Mouse (Mus musculus): ENCODE data around the gene Kcnj9.

Gene Kcnj9

GRCm38 (mm10) chr1:172312768-172313561, 16.2 kb downstream of the Kcnj9 start:
- DNase-seq (ENCODE audit: low spot score in 2 of 2), result no peak

GRCm38 (mm10) chr1:172311921-172312767, 17.0 kb downstream of the Kcnj9 start:
- peak; percentile 83 to 88 for DNase-seq (ENCODE audit: low spot score in 2 of 2)

GRCm38 (mm10) chr1:172311248-172311906, 17.7 kb downstream of the Kcnj9 start:
- DNase-seq (ENCODE audit: low spot score in 2 of 2), result peak; percentile 41 to 72

GRCm38 (mm10) chr1:172309699-172310398, 19.3 kb downstream of the Kcnj9 start:
- DNase-seq (ENCODE audit: low spot score in 2 of 2), result peak; percentile 81 to 83

GRCm38 (mm10) chr1:172308409-172308808, 20.7 kb downstream of the Kcnj9 start:
- DNase-seq (ENCODE audit: low spot score in 2 of 2), result no peak

- peak in 1 of 2 experiments; percentile 52 for DNase-seq (ENCODE audit: low spot score in 2 of 2)
These were observed 21.2 kb downstream of the Kcnj9 start for GRCm38 (mm10) chr1:172307936-172308335.

- DNase-seq (ENCODE audit: low spot score in 2 of 2), result no peak
These were observed 22.2 kb downstream of the Kcnj9 start for GRCm38 (mm10) chr1:172306885-172307284.

- DNase-seq (ENCODE audit: low spot score in 2 of 2), result no peak
These were observed 22.9 kb downstream of the Kcnj9 start for GRCm38 (mm10) chr1:172306196-172306595.

GRCm38 (mm10) chr1:172305635-172306034, 23.5 kb downstream of the Kcnj9 start:
- DNase-seq (ENCODE audit: low spot score in 2 of 2), result no peak

GRCm38 (mm10) chr1:172305153-172305552, 24.0 kb downstream of the Kcnj9 start:
- no peak for DNase-seq (ENCODE audit: low spot score in 2 of 2)

GRCm38 (mm10) chr1:172304443-172304842, 24.7 kb downstream of the Kcnj9 start:
- DNase-seq (ENCODE audit: low spot score in 2 of 2), result no peak

GRCm38 (mm10) chr1:172302851-172303250, 26.3 kb downstream of the Kcnj9 start:
- DNase-seq (ENCODE audit: low spot score in 2 of 2), result no peak

GRCm38 (mm10) chr1:172302311-172302710, 26.8 kb downstream of the Kcnj9 start:
- DNase-seq (ENCODE audit: low spot score in 2 of 2), result no peak

GRCm38 (mm10) chr1:172301180-172301579, 27.9 kb downstream of the Kcnj9 start:
- no peak for DNase-seq (ENCODE audit: low spot score in 2 of 2)

GRCm38 (mm10) chr1:172300247-172300646, 28.9 kb downstream of the Kcnj9 start:
- no peak for DNase-seq (ENCODE audit: low spot score in 2 of 2)

- no peak for DNase-seq (ENCODE audit: low spot score in 2 of 2)
These were observed 29.6 kb downstream of the Kcnj9 start for GRCm38 (mm10) chr1:172299528-172299927.

GRCm38 (mm10) chr1:172297611-172298537, 31.2 kb downstream of the Kcnj9 start, which contains the start of gene Atp1a2:
Atp1a2 (minus strand) TSS chr1:172298064.
- peak in 1 of 2 experiments; percentile 50 for DNase-seq (ENCODE audit: low spot score in 2 of 2)

- DNase-seq (ENCODE audit: low spot score in 2 of 2), result peak in 1 of 2 experiments; percentile 48
These were observed 32.2 kb downstream of the Kcnj9 start for GRCm38 (mm10) chr1:172296816-172297510.

- DNase-seq (ENCODE audit: low spot score in 2 of 2), result no peak
These were observed 33.3 kb downstream of the Kcnj9 start for GRCm38 (mm10) chr1:172295751-172296197.

GRCm38 (mm10) chr1:172293449-172293848, 35.7 kb downstream of the Kcnj9 start:
- no peak for DNase-seq (ENCODE audit: low spot score in 2 of 2)

All from urinary bladder, adult 18-20 months (tissue).